Mouse (Mus musculus) liver, adult (tissue): ENCODE data around the gene Tmem185b.

ENCODE experiments used
- GATA4 ChIP-seq: IDR thresholded peaks from 2 replicates; pipeline ENCODE4 v1.6.1; 2014; ENCODE audit warnings: mild to moderate bottlenecking, low read length; ENCODE audit not compliant: insufficient replicate concordance

Gene Tmem185b

DNA sequence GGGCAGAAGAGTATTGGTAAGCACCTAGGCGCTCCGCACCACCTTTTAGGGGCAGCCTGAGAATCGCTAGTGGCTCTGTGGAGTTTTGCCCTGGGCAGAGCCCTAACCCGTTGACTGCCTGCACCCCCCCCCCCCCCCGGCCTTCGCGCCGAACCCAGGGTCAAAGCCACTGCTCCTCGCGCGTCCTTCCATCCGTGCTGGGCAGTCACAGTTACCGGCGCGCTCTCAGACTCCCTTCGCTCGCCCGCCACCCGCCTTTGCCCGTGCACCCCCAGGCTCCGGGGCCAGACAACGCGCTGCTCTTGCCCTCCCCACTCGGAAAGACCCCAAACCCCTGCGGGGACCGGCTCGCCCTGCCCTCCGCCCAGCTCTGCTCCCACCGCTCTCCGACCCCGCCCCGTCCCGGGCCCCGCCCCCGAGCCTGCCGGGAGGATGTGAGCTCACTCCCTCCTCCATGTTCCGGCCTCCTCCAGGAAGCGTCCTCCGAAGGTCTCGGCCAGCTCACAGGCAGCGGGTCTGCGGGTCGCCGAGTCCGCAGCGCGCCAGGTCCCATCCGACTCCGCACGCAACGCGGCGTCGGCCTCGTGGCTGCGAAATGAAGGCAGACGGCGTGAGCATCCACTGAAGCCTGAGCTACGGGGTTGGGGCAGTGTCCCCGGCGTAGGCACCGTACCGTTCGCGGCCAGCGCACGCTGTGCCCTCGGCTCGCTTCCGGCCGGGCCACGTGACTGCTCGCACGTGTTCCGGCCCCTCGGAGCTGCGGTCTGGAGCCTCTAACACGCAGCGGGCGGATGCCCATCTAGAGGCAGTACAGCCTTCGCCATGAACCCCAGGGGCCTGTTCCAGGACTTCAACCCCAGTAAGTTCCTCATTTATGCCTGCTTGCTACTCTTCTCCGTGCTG lies at the start of gene Tmem185b:
Gene Tmem185b, plus strand, starts transcription at position 472 of the 903 bp plus-strand sequence.
- no peak for TF ChIP-seq GATA4

- peak; percentile 14; the same call in 1 of the 2 replicates for TF ChIP-seq GATA4
Observed at GRCm38 (mm10) chr1:119476905-119477353, 49.0 kb upstream of the Tmem185b start.

GRCm38 (mm10) chr1:119479641-119480040 lies 46.3 kb upstream of the Tmem185b start:
- TF ChIP-seq GATA4: no peak

DNA sequence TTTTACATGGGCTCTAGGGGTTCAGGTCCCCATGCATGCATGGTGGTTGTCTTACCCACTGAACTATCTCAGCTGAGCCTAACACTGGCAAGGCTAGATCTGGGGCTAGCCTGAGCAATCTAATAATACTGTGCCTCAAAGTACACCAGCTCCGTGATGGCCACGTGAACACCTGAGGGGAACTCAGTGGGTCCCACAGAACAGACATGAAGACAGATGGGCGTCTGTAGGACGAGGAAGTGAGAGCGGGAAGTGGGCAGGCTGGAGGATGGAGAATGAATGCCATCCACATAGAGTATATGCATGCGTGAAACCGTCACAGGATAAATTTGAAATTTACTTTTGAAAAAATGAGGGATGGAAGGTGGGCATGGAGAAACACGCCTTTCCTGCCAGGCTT lies 45.3 kb upstream of the Tmem185b start:
- TF ChIP-seq GATA4: no peak

- no peak for TF ChIP-seq GATA4
Observed at GRCm38 (mm10) chr1:119481205-119481932, 44.6 kb upstream of the Tmem185b start.

- no peak for TF ChIP-seq GATA4
Observed at GRCm38 (mm10) chr1:119482891-119483290, 43.1 kb upstream of the Tmem185b start.

- no peak for TF ChIP-seq GATA4
Observed at GRCm38 (mm10) chr1:119484457-119484856, 41.5 kb upstream of the Tmem185b start.

DNA sequence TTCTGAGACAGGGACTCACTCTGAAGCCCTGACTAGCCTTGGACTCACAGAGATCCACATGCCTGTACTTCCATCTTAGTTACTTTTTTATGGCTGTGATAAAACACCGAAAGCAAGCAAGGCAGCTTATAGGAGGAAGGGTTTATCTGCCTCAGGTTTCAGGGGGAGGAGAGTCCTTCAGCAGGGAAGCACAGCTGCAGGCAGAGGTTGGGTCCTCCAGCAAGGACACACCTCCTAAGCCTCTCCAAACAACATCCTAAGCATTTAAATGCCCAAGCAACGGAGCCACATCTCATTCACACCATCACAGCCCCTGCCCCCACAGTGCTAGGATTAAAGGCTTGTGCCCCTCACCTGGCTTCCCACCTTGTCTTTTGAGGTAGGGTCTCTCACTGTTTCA lies 40.1 kb upstream of the Tmem185b start:
- no peak for TF ChIP-seq GATA4

GRCm38 (mm10) chr1:119487917-119488590 lies 37.9 kb upstream of the Tmem185b start:
- no peak for TF ChIP-seq GATA4

GRCm38 (mm10) chr1:119490765-119491164 lies 35.2 kb upstream of the Tmem185b start:
- TF ChIP-seq GATA4: no peak

DNA sequence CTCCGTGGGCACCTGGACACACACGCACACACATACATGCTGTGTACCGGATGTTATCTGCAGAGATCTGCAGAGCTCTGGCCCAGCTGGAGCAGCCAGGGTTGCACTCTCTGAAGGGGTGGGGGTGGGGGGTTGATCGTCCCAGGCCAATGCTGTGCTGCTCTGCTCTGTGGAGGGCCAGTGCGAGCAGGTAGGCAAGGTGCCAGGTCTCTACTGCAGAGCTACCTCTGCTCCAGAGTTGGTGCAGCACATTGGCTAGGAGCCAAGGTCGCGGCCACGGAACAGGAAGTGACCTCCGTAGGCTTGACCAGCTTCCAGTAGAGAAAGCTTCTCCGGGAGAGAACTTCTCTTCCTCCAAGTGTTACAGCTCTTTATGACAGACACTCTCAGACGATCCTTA lies 33.9 kb upstream of the Tmem185b start:
- peak; percentile 72; the same call in 1 of the 2 replicates for TF ChIP-seq GATA4

GRCm38 (mm10) chr1:119492505-119492904 lies 33.5 kb upstream of the Tmem185b start:
- TF ChIP-seq GATA4: no peak

DNA sequence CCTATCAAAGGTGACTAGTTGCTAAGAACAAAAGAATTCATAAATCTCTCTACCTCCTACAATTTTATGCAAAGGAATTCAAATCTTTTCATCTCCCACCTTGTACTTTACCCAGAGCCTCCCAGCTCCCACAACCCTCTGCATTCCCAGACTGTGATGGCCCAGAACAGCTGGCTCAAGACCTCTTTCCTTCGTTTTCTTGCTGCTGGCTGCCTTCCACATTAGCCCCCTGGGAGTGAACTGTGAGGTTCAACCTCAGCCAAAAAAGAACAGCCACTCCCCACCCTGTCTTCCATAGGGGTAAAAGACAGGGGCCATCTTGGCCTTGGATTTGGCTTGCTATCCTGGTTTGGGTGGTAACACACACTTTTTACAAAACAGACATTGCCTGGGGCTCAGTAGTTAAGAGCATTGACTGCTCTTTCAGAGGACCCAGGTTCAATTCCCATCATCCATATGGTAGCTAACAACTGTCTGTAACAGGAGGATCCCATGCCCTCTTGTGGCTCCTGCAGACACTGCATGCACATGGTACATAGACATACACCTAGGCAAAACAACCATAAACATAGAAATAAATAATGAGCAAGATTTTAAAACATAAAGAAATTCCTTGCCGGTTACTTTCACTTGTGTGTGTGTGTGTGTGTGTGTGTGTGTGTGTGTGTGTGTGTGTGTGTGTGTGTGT lies 31.8 kb upstream of the Tmem185b start:
- TF ChIP-seq GATA4: no peak

- TF ChIP-seq GATA4: no peak
Observed at GRCm38 (mm10) chr1:119494712-119495395, 31.1 kb upstream of the Tmem185b start.
